Mouse (Mus musculus) liver, embryonic 14.5 days (tissue): ENCODE measurements at regions not wholly inside any gene's neighbourhood (a gene's known extent, or its start where the extent isn't known, plus 50 kb on each side); places are given as distances from the start of the nearest gene placed in this dataset.

Experiments used
- CTCF ChIP-seq: IDR thresholded peaks from 2 replicates; pipeline ENCODE4 v1.5.1; 2016; ENCODE audit warnings: antibody characterized with exemption, low read depth, control low read depth
- EP300 ChIP-seq: IDR thresholded peaks from 2 replicates; pipeline ENCODE4 v1.6.1; 2016; ENCODE audit warnings: antibody characterized with exemption, low read depth

- no peak for TF ChIP-seq CTCF
- TF ChIP-seq EP300, result no peak
Measured at GRCm38 (mm10) chr8:34429231-34429630, 317.7 kb upstream of the Gm10131 start.
